Mouse (Mus musculus): ENCODE measurements at regions not wholly inside any gene's neighbourhood (a gene's known extent, or its start where the extent isn't known, plus 50 kb on each side); places are given as distances from the start of the nearest gene placed in this dataset.

DNA sequence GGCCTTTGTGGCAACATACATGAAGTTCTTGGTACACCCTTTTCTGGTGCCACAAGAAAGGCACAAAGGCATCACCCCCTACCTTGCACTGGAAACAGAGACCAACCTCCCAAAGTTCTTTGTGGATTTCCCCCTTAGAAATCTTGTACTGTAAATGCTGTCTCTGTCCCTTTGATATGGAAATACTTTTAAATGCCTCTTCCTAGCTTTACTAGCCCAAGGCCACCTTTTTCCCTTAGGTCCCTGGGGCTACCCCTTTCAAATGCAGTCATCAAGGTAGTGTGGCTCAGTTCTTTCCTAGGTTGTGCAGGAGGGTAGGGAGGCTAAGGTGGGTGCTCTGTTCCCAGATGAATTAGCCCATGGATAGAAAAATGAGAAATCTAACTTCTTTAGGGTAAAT, 2587.9 kb upstream of the Gm7489 start:
- no peak for TF ChIP-seq EP300 (IDR thresholded peaks at IDR 0.05; ENCODE audit: low read depth)
- TF ChIP-seq CTCF (IDR thresholded peaks at IDR 0.05; ENCODE audit: low read depth) = no peak
